Mouse (Mus musculus) ES-Bruce4 (cell line): ENCODE results near the gene Lcn12.

ENCODE experiments used
- CTCF ChIP-seq: IDR thresholded peaks from one replicate; pipeline ENCODE4 v1.8.1; 2011; ENCODE audit warnings: low read depth, low read length
- POLR2A ChIP-seq: IDR thresholded peaks from one replicate; pipeline ENCODE4 v1.8.1; 2011; ENCODE audit warnings: low read length; ENCODE audit not compliant: insufficient read depth

- no peak for TF ChIP-seq CTCF
- no peak for TF ChIP-seq POLR2A
Observed at GRCm38 (mm10) chr2:25477541-25477940, 16.2 kb downstream of the Lcn12 start.
